Mouse (Mus musculus) G1E (cell line): Measurements from ENCODE around the gene Dcpp1.
"Not testable (repeated sequence)": the region's sequence is repeated elsewhere in the genome, so short reads cannot be mapped to it uniquely, and the experiment has no call there.

ENCODE experiments used
- CTCF ChIP-seq: IDR thresholded peaks from 2 replicates; pipeline ENCODE4 v1.5.1; 2012; ENCODE audit warnings: low read depth, low read length, inconsistent platforms, mixed read lengths
- GATA1 ChIP-seq: IDR thresholded peaks from 2 replicates; pipeline ENCODE4 v1.6.1; 2012; ENCODE audit warnings: borderline replicate concordance, low read length, inconsistent platforms, mixed read lengths
- GATA2 ChIP-seq: IDR thresholded peaks from 2 replicates; pipeline ENCODE4 v1.6.1; 2012; ENCODE audit warnings: low read depth, low read length, inconsistent platforms, borderline replicate concordance
- POLR2AphosphoS5 ChIP-seq: IDR thresholded peaks from 2 replicates; pipeline ENCODE4 v1.6.1; 2012; ENCODE audit warnings: low read depth, low read length, inconsistent platforms; ENCODE audit not compliant: insufficient replicate concordance
- TAL1 ChIP-seq: conservative IDR thresholded peaks from 2 replicates; pipeline ENCODE4 v1.6.1; 2012; ENCODE audit warnings: low read depth, low read length, inconsistent platforms, mixed read lengths

- TF ChIP-seq CTCF, GATA1, POLR2AphosphoS5, TAL1, GATA2: not testable (repeated sequence)
Measured at GRCm38 (mm10) chr17:23880576-23880975, at the start of gene Dcpp1, which contains the start of gene Dcpp2.
